15 mouse cellular contexts compared by ENCODE assay signal in genomic region chr9:120016956-120017355, GRCm38 (mm10). TPM values are rescaled to one million over a fixed set of nuclear protein-coding genes. Genes with fewer than 3 reads are reported as not detected.
A peak's percentile ranks its signal among the peaks of the same experiment; 100 is the strongest.
DNase-seq lines count a peak whose midpoint lies in the region; ATAC-seq and TF ChIP-seq lines count a peak whose summit lies in the region.
"Had no signal": no experiment of that assay in that cellular context is flagged by ENCODE, and none has a peak within 500 bp of the region (broad histone marks: within the 10 kb centered on the region; RNA-seq: fewer than 3 reads in every experiment).

No protein-coding gene starts in this region.

- no peak for TF ChIP-seq POLR2A in kidney, adult 2 months (IDR thresholded peaks at IDR 0.05; ENCODE audit: low read depth, low read length)

- TF ChIP-seq EP300 in lung, postnatal 0 days (IDR thresholded peaks at IDR 0.05) = no peak

- ATAC-seq in lung, postnatal 0 days = peak; percentile 51
- ATAC-seq: intestine, postnatal 0 days had no signal

- no peak overlapping the region for H3K27ac ChIP-seq in kidney, adult 2 months (ENCODE audit: insufficient read depth, low read depth, low read length)
- H3K27ac ChIP-seq in lung, postnatal 0 days (ENCODE audit: low read length) = no peak overlapping the region
- H3K27ac ChIP-seq: liver, embryonic 15.5 days had no signal

- TF ChIP-seq CTCF in kidney, adult 2 months (conservative IDR thresholded peaks at IDR 0.05; ENCODE audit: insufficient read depth, insufficient read length, low read depth, low read length) = no peak
- TF ChIP-seq CTCF in lung, postnatal 0 days (IDR thresholded peaks at IDR 0.05) = no peak

- no peaks in the 10 kb centered on the region for H3K4me1 ChIP-seq in kidney, adult 2 months (ENCODE audit: control insufficient read depth, insufficient read depth, low read length)
- H3K4me1 ChIP-seq in lung, postnatal 0 days (ENCODE audit: insufficient read depth, low read depth, low read length) = no peaks in the 10 kb centered on the region

- H3K9me3 ChIP-seq in lung, postnatal 0 days (ENCODE audit: low read length) = no peaks in the 10 kb centered on the region
- H3K9me3 ChIP-seq: heart, embryonic 12.5 days; liver, embryonic 15.5 days had no signal

- H3K27me3 ChIP-seq in kidney, adult 2 months (replicated peaks; ENCODE audit: control insufficient read depth, insufficient read depth, low read length) = no peaks in the 10 kb centered on the region
- H3K27me3 ChIP-seq in lung, postnatal 0 days (replicated peaks; ENCODE audit: insufficient read depth, low read length) = no peaks in the 10 kb centered on the region
- H3K27me3 ChIP-seq: heart, embryonic 12.5 days; liver, embryonic 15.5 days had no signal

- WGBS in kidney, adult 2 months = 64% methylated on average over 10 of the region's 10 CpGs
- 60% methylated on average over 10 of the region's 10 CpGs for WGBS in lung, postnatal 0 days

- no peak overlapping the region for H3K4me3 ChIP-seq in kidney, adult 2 months (ENCODE audit: insufficient read depth, low read depth, low read length)
- no peak overlapping the region for H3K4me3 ChIP-seq in lung, postnatal 0 days (ENCODE audit: low read depth, low read length)
- H3K4me3 ChIP-seq: heart, embryonic 12.5 days; liver, embryonic 15.5 days had no signal

- H3K4me2 ChIP-seq in lung, postnatal 0 days (replicated peaks; ENCODE audit: low read depth, low read length) = no peak overlapping the region
- H3K4me2 ChIP-seq: heart, embryonic 12.5 days; liver, embryonic 15.5 days had no signal

- H3K9ac ChIP-seq in lung, postnatal 0 days (replicated peaks; ENCODE audit: low read depth) = no peak overlapping the region
- H3K9ac ChIP-seq: liver, embryonic 15.5 days had no signal

- no peaks in the 10 kb centered on the region for H3K36me3 ChIP-seq in kidney, adult 2 months (ENCODE audit: control insufficient read depth, insufficient read depth, low read length)
- H3K36me3 ChIP-seq in lung, postnatal 0 days (ENCODE audit: insufficient read depth, low read length) = no peaks in the 10 kb centered on the region
- H3K36me3 ChIP-seq: liver, embryonic 15.5 days had no signal

- DNase-seq in cerebellum, adult 9-11 months = peak; percentile 20
- no peak for DNase-seq in cerebellum, adult 11 months
- peak; percentile 55 for DNase-seq in kidney, adult 2 months
- DNase-seq in kidney, postnatal 10 days = no peak
- DNase-seq in lung, postnatal 0 days (ENCODE audit: low spot score) = peak; percentile 62
- no peak for DNase-seq in lung, postnatal 25 days (ENCODE audit: low spot score)
- DNase-seq in kidney, postnatal 4 days = peak; percentile 24 to 48
- DNase-seq: cerebellum, postnatal 36 days; gastrocnemius, postnatal 25 days; right cerebral cortex, postnatal 4 days; thymus, adult 18-20 months had no signal

RNA-seq across cellular contexts. Expression of gene Xirp1, which starts 6.4 kb away (rescaled TPM):
- 0.18 and 0.94 TPM in 2 replicates for polyA plus RNA-seq in kidney, adult 2 months (2012; rRNA removed)
- 0.21 and 0.35 TPM in 2 replicates for polyA plus RNA-seq in lung, postnatal 0 days (2015; fragmentation: Nextera tagmentation; extraction: Ambion mirVana)
- polyA plus RNA-seq: midbrain, postnatal 0 days had no signal

RNA-seq across cellular contexts. Expression of gene Csrnp1, which starts 32.5 kb away (rescaled TPM):
- 14.8 and 24.2 TPM in 2 replicates for polyA plus RNA-seq in kidney, adult 2 months (2012; rRNA removed)
- polyA plus RNA-seq in lung, postnatal 0 days (2015; fragmentation: Nextera tagmentation; extraction: Ambion mirVana) = 9.4 and 10.5 TPM in 2 replicates

RNA-seq across cellular contexts. Expression of gene Cx3cr1, which starts 52.7 kb away (rescaled TPM):
- 5.5 and 6.1 TPM in 2 replicates for polyA plus RNA-seq in kidney, adult 2 months (2012; rRNA removed)
- 8.0 and 9.3 TPM in 2 replicates for polyA plus RNA-seq in lung, postnatal 0 days (2015; fragmentation: Nextera tagmentation; extraction: Ambion mirVana)

Comparison
In these comparisons a context has a peak if more than half of its experiments do, and no peak if none do; other contexts are left out.
1. DNase-seq: peak in cerebellum, adult 9-11 months (single experiment), kidney, adult 2 months (single experiment), lung, postnatal 0 days (single experiment) and kidney, postnatal 4 days (2 of 2); none in cerebellum, adult 11 months (single experiment), kidney, postnatal 10 days (single experiment) and lung, postnatal 25 days (single experiment).